Mouse (Mus musculus): Measurements from ENCODE around the gene Dnajb2.
"Not testable (repeated sequence)": the region's sequence is repeated elsewhere in the genome, so short reads cannot be mapped to it uniquely, and the experiment has no call there.

Gene Dnajb2

GRCm38 (mm10) chr1:75219078-75219477, 17.1 kb upstream of the Dnajb2 start:
- DNase-seq: peak; percentile 98

- DNase-seq: no peak
Observed at GRCm38 (mm10) chr1:75219531-75219930, 16.7 kb upstream of the Dnajb2 start, which contains the start of gene Tuba4a. Gene Tuba4a, minus strand, starts transcription at chr1:75219865.

- DNase-seq: no peak
Observed at GRCm38 (mm10) chr1:75221538-75221937, 14.7 kb upstream of the Dnajb2 start.

- DNase-seq: peak; percentile 60
Observed at GRCm38 (mm10) chr1:75222926-75223325, 13.3 kb upstream of the Dnajb2 start.

- DNase-seq: peak; percentile 51
Observed at GRCm38 (mm10) chr1:75223532-75223931, 12.7 kb upstream of the Dnajb2 start.

- DNase-seq: no peak
Observed at GRCm38 (mm10) chr1:75225473-75225872, 10.7 kb upstream of the Dnajb2 start.

- DNase-seq: no peak
Observed at GRCm38 (mm10) chr1:75226138-75226537, 10.1 kb upstream of the Dnajb2 start.

- DNase-seq: no peak
Observed at GRCm38 (mm10) chr1:75227653-75228052, 8.6 kb upstream of the Dnajb2 start.

- no peak for DNase-seq
Observed at GRCm38 (mm10) chr1:75229158-75229557, 7.0 kb upstream of the Dnajb2 start.

GRCm38 (mm10) chr1:75230335-75230994, 5.7 kb upstream of the Dnajb2 start:
- no peak for DNase-seq

GRCm38 (mm10) chr1:75231224-75231623, 5.0 kb upstream of the Dnajb2 start:
- DNase-seq: no peak

GRCm38 (mm10) chr1:75231664-75232152, 4.5 kb upstream of the Dnajb2 start, which contains the start of gene A630095N17Rik:
Gene A630095N17Rik, minus strand, starts transcription at chr1:75232102.
- DNase-seq: no peak

GRCm38 (mm10) chr1:75232489-75232888, 3.7 kb upstream of the Dnajb2 start:
- not testable (repeated sequence) for DNase-seq

GRCm38 (mm10) chr1:75234606-75235005, 1.6 kb upstream of the Dnajb2 start:
- peak; percentile 77 for DNase-seq

GRCm38 (mm10) chr1:75239591-75239990, 3.4 kb downstream of the Dnajb2 start:
- DNase-seq: no peak

- no peak for DNase-seq
Observed at GRCm38 (mm10) chr1:75243411-75243810, 7.2 kb downstream of the Dnajb2 start.

GRCm38 (mm10) chr1:75244175-75244826, 8.1 kb downstream of the Dnajb2 start:
- DNase-seq: no peak

- DNase-seq: peak; percentile 35
Observed at GRCm38 (mm10) chr1:75244836-75245235, 8.6 kb downstream of the Dnajb2 start.

GRCm38 (mm10) chr1:75247071-75247930, 11.1 kb downstream of the Dnajb2 start:
- DNase-seq: no peak

- DNase-seq: no peak
Observed at GRCm38 (mm10) chr1:75248041-75248772, 12.0 kb downstream of the Dnajb2 start.

GRCm38 (mm10) chr1:75250498-75250897, 14.3 kb downstream of the Dnajb2 start:
- DNase-seq: no peak

All from thymus, postnatal 25 days (tissue).